In genomic region chr14:76110396-76111221, GRCm38 (mm10) we compare ENCODE assay signal across 8 mouse cellular contexts. TPM values are rescaled to one million over a fixed set of nuclear protein-coding genes. Genes with fewer than 3 reads are reported as not detected.
DNase-seq lines count a peak whose midpoint lies in the region; ATAC-seq and TF ChIP-seq lines count a peak whose summit lies in the region.

Gene Gpalpp1, minus strand, starts transcription at chr14:76110760.
Gene Nufip1, plus strand, starts transcription at chr14:76110891.

- H3K9ac ChIP-seq in hindbrain, postnatal 0 days (replicated peaks; ENCODE audit: low read length) = peak within 1 kb of the TSS; percentile 74

- H3K9me3 ChIP-seq in hindbrain, postnatal 0 days (ENCODE audit: low read length) = no peaks in the 10 kb centered on the region

- ATAC-seq in common myeloid progenitor, adult 5-6 weeks (replicated peaks; ENCODE audit: low read depth, poor library complexity, severe bottlenecking) = peak; percentile 95
- peak; percentile 99 for ATAC-seq in hindbrain, postnatal 0 days
- ATAC-seq in megakaryocyte, adult 5-6 weeks (ENCODE audit: poor library complexity, severe bottlenecking) = peak; percentile 96

- DNase-seq in ZHBTc4 (ENCODE audit: low read depth, low spot score) = peak; percentile 92
- peak; percentile 87 for DNase-seq in gastrocnemius, adult 2 months
- DNase-seq in hindbrain, postnatal 0 days (ENCODE audit: low spot score) = peak; percentile 98
- DNase-seq in left cerebral cortex, adult 2 months (ENCODE audit: extremely low spot score in 1 of 2, low spot score in 2 of 2) = peak; percentile 81 to 87
- DNase-seq in right cerebral cortex, adult 2 months (ENCODE audit: low spot score in 2 of 2) = peak; percentile 94 to 97
- peak; percentile 88 for DNase-seq in urinary bladder, postnatal 14 days (ENCODE audit: low spot score)

- peak within 1 kb of the TSS; percentile 91 for H3K27ac ChIP-seq in gastrocnemius, adult 2 months
- peak within 1 kb of the TSS; percentile 85 for H3K27ac ChIP-seq in hindbrain, postnatal 0 days
- peak within 1 kb of the TSS; percentile 78 for H3K27ac ChIP-seq in left cerebral cortex, adult 2 months

- peaks cover 15% of the 10 kb centered on the region for H3K36me3 ChIP-seq in hindbrain, postnatal 0 days (ENCODE audit: insufficient read depth, low read length)

- peak within 1 kb of the TSS; percentile 94 for H3K4me2 ChIP-seq in hindbrain, postnatal 0 days (ENCODE audit: low read depth, low read length)

- TF ChIP-seq CTCF in gastrocnemius, adult 2 months (IDR thresholded peaks at IDR 0.05) = no peak
- peak; percentile 37 for TF ChIP-seq CTCF in hindbrain, postnatal 0 days (IDR thresholded peaks at IDR 0.05; ENCODE audit: low read depth)
- no peak; the same call in 1 of the 2 replicates for TF ChIP-seq CTCF in left cerebral cortex, adult 2 months (IDR thresholded peaks at IDR 0.05)

- intact Hi-C loops in gastrocnemius, adult 2 months (cut with DNase I) = no loop called here
- intact Hi-C loops in left cerebral cortex, adult 2 months (cut with DNase I) = no loop called here

- H3K27me3 ChIP-seq in hindbrain, postnatal 0 days (ENCODE audit: insufficient read depth, low read length) = no peaks in the 10 kb centered on the region

- H3K4me1 ChIP-seq in hindbrain, postnatal 0 days (ENCODE audit: insufficient read depth, low read length) = peaks cover 11% of the 10 kb centered on the region; the same call in 1 of the 2 replicates

- WGBS in hindbrain, postnatal 0 days = under 1% methylated on average over 69 of the region's 69 CpGs

- H3K4me3 ChIP-seq in gastrocnemius, adult 2 months = peak within 1 kb of the TSS; percentile 86
- H3K4me3 ChIP-seq in hindbrain, postnatal 0 days (ENCODE audit: low read length) = peak within 1 kb of the TSS; percentile 90
- peak within 1 kb of the TSS; percentile 98 for H3K4me3 ChIP-seq in left cerebral cortex, adult 2 months

RNA-seq across cellular contexts. Expression of gene Gpalpp1, which starts in this region (rescaled TPM):
- 39.5 and 43.6 TPM in 2 replicates for total RNA-seq in common myeloid progenitor, adult 5-6 weeks (2017)
- 1 to 10 TPM; 5.8 to 7.4 TPM for total RNA-seq in gastrocnemius, adult 2 months (2021)
- 11.1 and 14.2 TPM in 2 replicates for total RNA-seq in hindbrain, postnatal 0 days (2014; rRNA removed)
- 7.1 and 8.1 TPM in 2 replicates for polyA plus RNA-seq in hindbrain, postnatal 0 days (2015; fragmentation: Nextera tagmentation; extraction: Ambion mirVana)
- total RNA-seq in left cerebral cortex, adult 2 months (2021) = 10 to 100 TPM; 23.2 to 23.6 TPM
- 15.3 and 17.1 TPM in 2 replicates for total RNA-seq in megakaryocyte, adult 5-6 weeks (2015)
- 31.9 and 35.3 TPM in 2 replicates for total RNA-seq in megakaryocyte, adult 5-6 weeks (2017)

RNA-seq across cellular contexts. Expression of gene Nufip1, which starts in this region (rescaled TPM):
- total RNA-seq in common myeloid progenitor, adult 5-6 weeks (2017) = 24.8 and 29.5 TPM in 2 replicates
- 1 to 10 TPM; 3.8 to 3.9 TPM for total RNA-seq in gastrocnemius, adult 2 months (2021)
- total RNA-seq in hindbrain, postnatal 0 days (2014; rRNA removed) = 11.3 and 12.0 TPM in 2 replicates
- polyA plus RNA-seq in hindbrain, postnatal 0 days (2015; fragmentation: Nextera tagmentation; extraction: Ambion mirVana) = 12.5 and 13.5 TPM in 2 replicates
- 1 to 10 TPM; 8.2 to 8.4 TPM for total RNA-seq in left cerebral cortex, adult 2 months (2021)
- 11.5 and 13.3 TPM in 2 replicates for total RNA-seq in megakaryocyte, adult 5-6 weeks (2015)
- 17.5 and 19.1 TPM in 2 replicates for total RNA-seq in megakaryocyte, adult 5-6 weeks (2017)

Comparison
In these comparisons a context has a peak if more than half of its experiments do, and no peak if none do; other contexts are left out.
1. Peak in every context shown above with its lines: DNase-seq, ATAC-seq, H3K4me3 ChIP-seq and H3K27ac ChIP-seq.